8 mouse cellular contexts compared by ENCODE assay signal in genomic region chr11:103016930-103017329, GRCm38 (mm10). TPM values are rescaled to one million over a fixed set of nuclear protein-coding genes. Genes with fewer than 3 reads are reported as not detected.
DNase-seq lines count a peak whose midpoint lies in the region; ATAC-seq lines count a peak whose summit lies in the region.

No protein-coding gene starts in this region.

- peaks cover 42% of the 10 kb centered on the region for H3K36me3 ChIP-seq in forebrain, embryonic 10.5 days (replicated peaks)
- no peaks in the 10 kb centered on the region for H3K36me3 ChIP-seq in heart, embryonic 16.5 days (ENCODE audit: control insufficient read depth, insufficient read depth)
- peaks cover 12% of the 10 kb centered on the region; the same call in 1 of the 2 replicates for H3K36me3 ChIP-seq in liver, embryonic 15.5 days (replicated peaks)
- peaks cover 11% of the 10 kb centered on the region; the same call in 1 of the 2 replicates for H3K36me3 ChIP-seq in neural tube, embryonic 12.5 days

- peak overlapping the region; percentile 61 for H3K4me3 ChIP-seq in forebrain, embryonic 10.5 days
- H3K4me3 ChIP-seq in heart, embryonic 16.5 days (ENCODE audit: low read length) = peak overlapping the region; percentile 91
- peak overlapping the region; percentile 76 for H3K4me3 ChIP-seq in liver, embryonic 15.5 days (replicated peaks)
- peak overlapping the region; percentile 70 for H3K4me3 ChIP-seq in neural tube, embryonic 12.5 days

- H3K9ac ChIP-seq in heart, embryonic 16.5 days (ENCODE audit: low read length) = peak overlapping the region; percentile 93
- peak overlapping the region; percentile 74 for H3K9ac ChIP-seq in liver, embryonic 15.5 days
- H3K9ac ChIP-seq in neural tube, embryonic 12.5 days = peak overlapping the region; percentile 78

- under 1% methylated on average over 39 of the region's 41 CpGs for WGBS in forebrain, embryonic 10.5 days
- 0% methylated on average over 40 of the region's 41 CpGs for WGBS in heart, embryonic 16.5 days
- WGBS in liver, embryonic 15.5 days (ENCODE audit: insufficient replicate concordance) = 0% methylated on average over 36 of the region's 41 CpGs
- WGBS in neural tube, embryonic 12.5 days = 1% methylated on average over 40 of the region's 41 CpGs

- no peaks in the 10 kb centered on the region for H3K27me3 ChIP-seq in forebrain, embryonic 10.5 days (ENCODE audit: poor library complexity, severe bottlenecking)
- no peaks in the 10 kb centered on the region for H3K27me3 ChIP-seq in heart, embryonic 16.5 days (ENCODE audit: control insufficient read depth, insufficient read depth, low read length)
- H3K27me3 ChIP-seq in liver, embryonic 15.5 days = no peaks in the 10 kb centered on the region
- H3K27me3 ChIP-seq in neural tube, embryonic 12.5 days (replicated peaks) = no peaks in the 10 kb centered on the region

- peaks cover 18% of the 10 kb centered on the region for H3K4me1 ChIP-seq in forebrain, embryonic 10.5 days
- H3K4me1 ChIP-seq in heart, embryonic 16.5 days (ENCODE audit: control insufficient read depth, insufficient read depth, low read length) = peaks cover 14% of the 10 kb centered on the region
- H3K4me1 ChIP-seq in liver, embryonic 15.5 days (replicated peaks) = peaks cover 31% of the 10 kb centered on the region
- H3K4me1 ChIP-seq in neural tube, embryonic 12.5 days = peaks cover 14% of the 10 kb centered on the region

- H3K27ac ChIP-seq in forebrain, embryonic 10.5 days = peak overlapping the region; percentile 92
- H3K27ac ChIP-seq in heart, embryonic 16.5 days (ENCODE audit: low read length) = peak overlapping the region; percentile 87
- peak overlapping the region; percentile 82 for H3K27ac ChIP-seq in liver, embryonic 15.5 days (replicated peaks)
- H3K27ac ChIP-seq in neural tube, embryonic 12.5 days = peak overlapping the region; percentile 77

- H3K4me2 ChIP-seq in heart, embryonic 16.5 days (ENCODE audit: low read depth, low read length) = peak overlapping the region; percentile 78
- H3K4me2 ChIP-seq in liver, embryonic 15.5 days = peak overlapping the region; percentile 91
- H3K4me2 ChIP-seq in neural tube, embryonic 12.5 days (replicated peaks) = peak overlapping the region; percentile 73

- ATAC-seq in CD4-positive, CD25-positive, alpha-beta regulatory T cell, adult 4 months = peak; percentile 100
- peak; percentile 98 for ATAC-seq in heart, embryonic 16.5 days (replicated peaks; ENCODE audit: extremely low read depth, insufficient read depth, low FRiP score)
- ATAC-seq in liver, embryonic 15.5 days (ENCODE audit: insufficient read depth) = peak; percentile 99
- peak; percentile 97 for ATAC-seq in neural tube, embryonic 12.5 days (ENCODE audit: low FRiP score, low read depth)

- peak; percentile 84 for DNase-seq in c-Kit-negative CD71-positive TER-119-positive erythroid progenitor cells, embryonic 14.5 days (ENCODE audit: low read depth, low spot score)
- DNase-seq in forebrain, embryonic 10.5 days (ENCODE audit: extremely low spot score, low spot score) = peak; percentile 97
- DNase-seq in kidney, postnatal 36 days = peak; percentile 98 to 100
- DNase-seq in telencephalon, adult 2 months (ENCODE audit: low read depth, low spot score) = peak; percentile 90

- no peaks in the 10 kb centered on the region for H3K9me3 ChIP-seq in forebrain, embryonic 10.5 days
- H3K9me3 ChIP-seq in heart, embryonic 16.5 days (replicated peaks; ENCODE audit: control insufficient read depth, low read length) = no peaks in the 10 kb centered on the region
- no peaks in the 10 kb centered on the region for H3K9me3 ChIP-seq in liver, embryonic 15.5 days (replicated peaks)
- H3K9me3 ChIP-seq in neural tube, embryonic 12.5 days = no peaks in the 10 kb centered on the region

RNA-seq across cellular contexts. Expression of gene Nmt1, which starts 11.1 kb away (rescaled TPM):
- 100 to 1,000 TPM; 111 TPM for polyA plus RNA-seq in CD4-positive, CD25-positive, alpha-beta regulatory T cell, adult 4 months (2017; shearing (Covaris generic))
- 62.4 and 66.0 TPM in 2 replicates for polyA plus RNA-seq in forebrain, embryonic 10.5 days (2016; fragmentation: Nextera tagmentation; extraction: Ambion mirVana)
- 39.1 and 41.7 TPM in 2 replicates for polyA plus RNA-seq in heart, embryonic 16.5 days (2015; fragmentation: Nextera tagmentation; extraction: Ambion mirVana)
- 32.4 and 36.7 TPM in 2 replicates for polyA plus RNA-seq in liver, embryonic 15.5 days (2015; fragmentation: Nextera tagmentation; extraction: Ambion mirVana)
- polyA plus RNA-seq in neural tube, embryonic 12.5 days (2016; fragmentation: Nextera tagmentation; extraction: Ambion mirVana) = 44.9 and 49.7 TPM in 2 replicates

RNA-seq across cellular contexts. Expression of gene Dcakd, which starts 11.2 kb away (rescaled TPM):
- 10 to 100 TPM; 26.4 to 32.5 TPM for polyA plus RNA-seq in CD4-positive, CD25-positive, alpha-beta regulatory T cell, adult 4 months (2017; shearing (Covaris generic))
- polyA plus RNA-seq in forebrain, embryonic 10.5 days (2016; fragmentation: Nextera tagmentation; extraction: Ambion mirVana) = 261 and 275 TPM in 2 replicates
- 66.9 and 77.5 TPM in 2 replicates for polyA plus RNA-seq in heart, embryonic 16.5 days (2015; fragmentation: Nextera tagmentation; extraction: Ambion mirVana)
- 28.7 and 30.0 TPM in 2 replicates for polyA plus RNA-seq in liver, embryonic 15.5 days (2015; fragmentation: Nextera tagmentation; extraction: Ambion mirVana)
- 150 and 170 TPM in 2 replicates for polyA plus RNA-seq in neural tube, embryonic 12.5 days (2016; fragmentation: Nextera tagmentation; extraction: Ambion mirVana)

Comparison
In these comparisons a context has a peak if more than half of its experiments do, and no peak if none do; other contexts are left out.
1. Peak in every context shown above with its lines: DNase-seq, ATAC-seq, H3K4me3 ChIP-seq and H3K27ac ChIP-seq.